Mouse (Mus musculus): ENCODE results near the gene Pxmp2. TPM values are rescaled to one million over a fixed set of nuclear protein-coding genes. Genes with fewer than 3 reads are reported as not detected.

Pxmp2 gene
- polyA plus RNA-seq (2015; fragmentation: Nextera tagmentation; extraction: Ambion mirVana), result 31.1 and 31.2 TPM in 2 replicates

DNA sequence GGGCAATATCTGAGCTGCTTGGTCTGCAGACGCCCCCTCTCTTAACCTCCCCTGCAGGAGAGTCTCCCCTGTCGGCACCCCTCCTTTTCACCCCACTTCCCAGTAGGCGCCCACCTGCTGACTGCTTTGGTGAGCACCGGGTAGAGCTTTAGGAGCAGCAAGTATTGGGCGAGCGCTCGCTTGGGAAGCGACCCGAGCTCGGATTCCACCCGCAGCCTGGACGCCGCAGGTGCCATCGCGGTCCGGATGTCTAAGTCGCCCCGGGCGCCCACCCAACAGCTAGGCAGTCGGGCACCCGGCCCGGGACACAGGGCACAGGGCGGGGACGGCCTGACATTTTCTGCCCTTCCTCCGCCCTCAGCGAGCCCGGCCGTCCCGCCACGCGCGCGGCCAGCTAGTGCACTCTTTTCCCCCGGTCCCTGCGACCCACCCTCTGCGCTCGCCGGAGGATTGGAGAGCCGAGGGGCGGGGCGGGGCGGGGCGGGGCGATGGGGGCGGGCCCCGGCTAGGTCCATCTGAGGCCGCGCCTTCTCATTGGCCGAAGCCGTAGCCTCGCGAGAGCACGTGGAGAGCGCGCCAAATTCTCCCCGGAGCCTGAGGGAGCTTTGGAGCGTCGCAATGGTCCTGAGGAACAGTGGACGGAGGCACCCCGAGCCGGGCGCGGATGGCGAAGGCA lies at the start of gene Pxmp2, which contains the start of gene Pole:
Gene Pxmp2, minus strand, starts transcription at position 417 of the 676 bp plus-strand sequence.
Gene Pole, plus strand, starts transcription at position 537 of the 676 bp plus-strand sequence.

DNA sequence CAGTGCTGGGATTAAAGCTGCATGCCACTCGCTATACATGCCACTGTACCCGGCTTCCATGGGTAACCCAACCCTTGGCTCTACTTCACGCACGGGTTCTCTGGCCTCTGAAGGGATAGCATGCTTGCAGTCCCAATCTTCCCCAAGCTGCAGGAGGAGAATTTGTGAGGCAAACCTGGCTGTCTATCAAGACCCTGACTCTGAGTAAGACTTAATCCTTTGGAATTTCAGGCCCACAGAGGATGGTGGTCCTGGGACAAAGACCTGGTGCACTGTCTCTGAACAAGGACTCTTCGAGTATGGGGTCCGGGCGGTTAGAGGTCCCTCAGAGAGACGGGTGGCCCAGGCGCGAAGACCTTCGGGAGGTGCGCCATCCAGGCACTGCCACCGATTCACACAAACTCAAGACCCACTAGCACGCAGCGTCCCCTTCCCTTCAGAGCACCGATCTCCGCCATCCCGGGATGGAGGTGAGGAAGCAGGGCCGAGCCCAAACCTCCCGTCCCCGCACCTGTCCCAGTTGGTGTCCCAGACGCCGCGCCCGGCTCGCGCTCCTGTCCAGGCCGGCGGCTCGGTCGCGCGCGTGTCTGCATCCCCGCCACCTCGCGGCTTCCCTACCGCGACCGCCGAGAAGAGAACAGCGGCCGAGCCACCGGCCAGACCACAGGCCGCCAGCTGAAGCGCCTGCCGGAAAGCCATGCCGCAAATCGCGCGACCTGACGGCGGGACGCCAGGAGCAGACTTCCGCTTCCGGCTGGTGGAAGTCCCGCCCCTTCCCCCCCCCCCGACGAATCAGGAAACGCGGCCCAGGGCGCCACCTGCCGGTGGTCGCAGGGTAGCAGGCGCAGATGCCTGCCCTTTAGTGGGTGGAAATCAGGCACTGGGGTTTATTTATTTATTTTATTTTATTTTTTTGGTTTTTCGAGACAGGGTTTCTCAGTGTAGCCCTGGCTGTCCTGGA lies 16.6 kb downstream of the Pxmp2 start, which contains the start of gene Pgam5:
Gene Pgam5, minus strand, starts transcription at position 773 of the 961 bp plus-strand sequence.

DNA sequence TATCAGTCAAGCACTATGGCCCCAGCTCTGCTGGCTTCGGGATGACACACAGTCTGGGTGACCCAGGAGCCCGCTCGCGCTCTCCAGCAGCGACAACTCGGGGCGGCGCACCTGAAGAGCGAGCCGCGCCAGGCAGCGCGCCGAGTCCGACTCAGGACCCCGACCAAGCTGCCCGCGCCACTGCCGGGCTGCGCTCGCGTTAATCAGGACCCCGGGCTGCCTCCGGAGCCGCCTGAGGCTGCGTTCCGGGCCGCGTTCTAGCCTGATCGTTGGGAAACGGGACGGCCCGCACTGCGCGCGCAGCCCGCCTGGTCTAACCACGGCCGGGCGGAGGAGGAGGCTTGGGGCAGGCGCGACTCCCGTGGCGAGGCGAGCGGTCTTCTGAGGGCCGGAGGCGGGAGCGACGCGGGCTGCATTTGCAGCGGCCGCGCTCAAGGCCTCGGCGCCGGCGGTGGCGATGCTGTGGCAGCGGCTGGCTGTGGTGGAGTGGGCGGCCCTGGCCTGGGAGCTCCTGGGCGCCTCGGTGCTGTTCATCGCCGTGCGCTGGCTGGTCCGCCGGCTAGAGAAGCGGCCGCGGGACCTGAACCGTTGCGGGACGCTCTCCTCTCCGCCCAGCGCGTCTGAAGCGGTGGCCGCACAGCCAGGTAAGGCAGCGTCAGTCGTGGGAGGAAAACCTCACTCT lies 55.1 kb downstream of the Pxmp2 start, which contains the start of gene Ankle2:
Gene Ankle2, plus strand, starts transcription at position 225 of the 682 bp plus-strand sequence.

Other genes starting within 250 kb of the Pxmp2 start
- gene Gm17655, start 213.7 kb downstream of the Pxmp2 start, polyA plus RNA-seq (2015; fragmentation: Nextera tagmentation; extraction: Ambion mirVana), result 1.2 and 1.3 TPM in 2 replicates
- gene Gm35315, start 191.8 kb downstream of the Pxmp2 start, polyA plus RNA-seq (2015; fragmentation: Nextera tagmentation; extraction: Ambion mirVana), result 0.07 and 0.22 TPM in 2 replicates
- gene Plcxd1, start 186.2 kb downstream of the Pxmp2 start, polyA plus RNA-seq (2015; fragmentation: Nextera tagmentation; extraction: Ambion mirVana), result 0.41 and 0.63 TPM in 2 replicates
- gene Gtpbp6, start 178.0 kb downstream of the Pxmp2 start, polyA plus RNA-seq (2015; fragmentation: Nextera tagmentation; extraction: Ambion mirVana), result 16.2 and 18.0 TPM in 2 replicates
- 1.5 and 2.1 TPM in 2 replicates for gene Zfp605, start 176.1 kb downstream of the Pxmp2 start, polyA plus RNA-seq (2015; fragmentation: Nextera tagmentation; extraction: Ambion mirVana)
- 16.7 and 16.9 TPM in 2 replicates for gene Chfr, start 150.3 kb downstream of the Pxmp2 start, polyA plus RNA-seq (2015; fragmentation: Nextera tagmentation; extraction: Ambion mirVana)
- gene Golga3, start 109.5 kb downstream of the Pxmp2 start, polyA plus RNA-seq (2015; fragmentation: Nextera tagmentation; extraction: Ambion mirVana), result 12.1 and 13.1 TPM in 2 replicates
- gene Ankle2, start 55.2 kb downstream of the Pxmp2 start, polyA plus RNA-seq (2015; fragmentation: Nextera tagmentation; extraction: Ambion mirVana), result 14.5 and 15.8 TPM in 2 replicates
- gene Pgam5, start 16.3 kb downstream of the Pxmp2 start, polyA plus RNA-seq (2015; fragmentation: Nextera tagmentation; extraction: Ambion mirVana), result 29.3 and 29.9 TPM in 2 replicates
- gene Pole, start 120 bp upstream of the Pxmp2 start, polyA plus RNA-seq (2015; fragmentation: Nextera tagmentation; extraction: Ambion mirVana), result 3.4 and 3.5 TPM in 2 replicates
- gene P2rx2, start 57.0 kb upstream of the Pxmp2 start, polyA plus RNA-seq (2015; fragmentation: Nextera tagmentation; extraction: Ambion mirVana), result not detected in 2 replicates
- not detected in 2 replicates for gene Lrcol1, start 58.5 kb upstream of the Pxmp2 start, polyA plus RNA-seq (2015; fragmentation: Nextera tagmentation; extraction: Ambion mirVana)
- 6.8 and 9.2 TPM in 2 replicates for gene Fbrsl1, start 162.3 kb upstream of the Pxmp2 start, polyA plus RNA-seq (2015; fragmentation: Nextera tagmentation; extraction: Ambion mirVana)